Mouse (Mus musculus) small intestine, adult 2 months (tissue): Measurements from ENCODE around the gene Trim38.

Experiments
- CTCF ChIP-seq: fragments of 200-500 bp; IDR thresholded peaks from 2 replicates; pipeline ENCODE4 v1.5.1; 2012; ENCODE audit warnings: low read depth, mild to moderate bottlenecking, control low read depth, inconsistent platforms, low read length, moderate library complexity, mixed read lengths; ENCODE audit not compliant: insufficient replicate concordance, insufficient read length; ENCODE audit errors: extremely low read depth
- POLR2A ChIP-seq: fragments of 200-500 bp; IDR thresholded peaks from 2 replicates; pipeline ENCODE4 v1.6.1; 2012; ENCODE audit warnings: low read depth, mild to moderate bottlenecking, control low read depth, inconsistent platforms, low read length, moderate library complexity

GRCm38 (mm10) chr13:23764324-23765171 is 5.2 kb upstream of the Trim38 start:
- no peak for TF ChIP-seq POLR2A
- TF ChIP-seq CTCF, result no peak
